Mouse (Mus musculus): ENCODE measurements around the gene Csmd2. TPM values are rescaled to one million over a fixed set of nuclear protein-coding genes. Genes with fewer than 3 reads are reported as not detected.

Csmd2 gene
- total RNA-seq, 1 experiment: 0.80 TPM

GRCm38 (mm10) chr4:128484679-128485078 lies 497.0 kb downstream of the Csmd2 start:
- in situ Hi-C loops (cut with MboI; ENCODE audit: low sequenced_read_pairs in 2 of 2, unreplicated experiment in 2 of 2): no loop called here
- Histone ChIP-seq H3K4me3 (ENCODE audit: insufficient read depth in 1 of 2, low read depth in 1 of 2, low read length in 2 of 2, poor library complexity in 1 of 2, severe bottlenecking in 1 of 2) (no peak overlapping the region), H3K9me3 (ENCODE audit: control insufficient read depth, insufficient read depth, low read depth, low read length) (no peaks in the 10 kb centered on the region), H3K4me1 (ENCODE audit: control insufficient read depth in 2 of 2, insufficient read depth in 2 of 2, low read length in 2 of 2, poor library complexity in 1 of 2) (no peaks in the 10 kb centered on the region), H3K9ac (ENCODE audit: insufficient read depth, low read depth, low read length, poor library complexity, severe bottlenecking) (no peak overlapping the region), H3K36me3 (ENCODE audit: control insufficient read depth, insufficient read depth, low read length, poor library complexity, severe bottlenecking) (no peaks in the 10 kb centered on the region), H3K27ac (ENCODE audit: insufficient read depth, low read depth, low read length, poor library complexity, severe bottlenecking) (no peak overlapping the region)
- no peak for DNase-seq (ENCODE audit: low read depth, low spot score)
- TF ChIP-seq ZNF384 (IDR thresholded peaks at IDR 0.05; ENCODE audit: low read depth, low read length): no peak
- TF ChIP-seq CHD2 (IDR thresholded peaks at IDR 0.05; ENCODE audit: low read depth, low read length): no peak
- TF ChIP-seq ZC3H11A (IDR thresholded peaks at IDR 0.05; ENCODE audit: borderline replicate concordance, low read depth, low read length): no peak
- TF ChIP-seq HCFC1 (IDR thresholded peaks at IDR 0.05; ENCODE audit: borderline replicate concordance, insufficient read depth, low read length): no peak
- TF ChIP-seq MAFK (IDR thresholded peaks at IDR 0.05; ENCODE audit: insufficient read depth, low read depth, low read length): no peak

- H3K4me3 ChIP-seq (ENCODE audit: insufficient read depth in 1 of 2, low read depth in 1 of 2, low read length in 2 of 2, poor library complexity in 1 of 2, severe bottlenecking in 1 of 2): no peak overlapping the region
- TF ChIP-seq ZC3H11A (IDR thresholded peaks at IDR 0.05; ENCODE audit: borderline replicate concordance, low read depth, low read length) (no peak), ZNF384 (IDR thresholded peaks at IDR 0.05; ENCODE audit: low read depth, low read length) (no peak), CHD2 (IDR thresholded peaks at IDR 0.05; ENCODE audit: low read depth, low read length) (no peak), HCFC1 (IDR thresholded peaks at IDR 0.05; ENCODE audit: borderline replicate concordance, insufficient read depth, low read length) (no peak), MAFK (IDR thresholded peaks at IDR 0.05; ENCODE audit: insufficient read depth, low read depth, low read length) (no peak)
- no peak overlapping the region for H3K9ac ChIP-seq (ENCODE audit: insufficient read depth, low read depth, low read length, poor library complexity, severe bottlenecking)
- in situ Hi-C loops (cut with MboI; ENCODE audit: low sequenced_read_pairs in 2 of 2, unreplicated experiment in 2 of 2): no loop called here
- no peak overlapping the region for H3K27ac ChIP-seq (ENCODE audit: insufficient read depth, low read depth, low read length, poor library complexity, severe bottlenecking)
- H3K9me3 ChIP-seq (ENCODE audit: control insufficient read depth, insufficient read depth, low read depth, low read length): no peaks in the 10 kb centered on the region
- no peaks in the 10 kb centered on the region for H3K36me3 ChIP-seq (ENCODE audit: control insufficient read depth, insufficient read depth, low read length, poor library complexity, severe bottlenecking)
- H3K4me1 ChIP-seq (ENCODE audit: control insufficient read depth in 2 of 2, insufficient read depth in 2 of 2, low read length in 2 of 2, poor library complexity in 1 of 2): no peaks in the 10 kb centered on the region
- no peak for DNase-seq (ENCODE audit: low read depth, low spot score)
Observed at GRCm38 (mm10) chr4:128489521-128490100, 502.0 kb downstream of the Csmd2 start.

DNA sequence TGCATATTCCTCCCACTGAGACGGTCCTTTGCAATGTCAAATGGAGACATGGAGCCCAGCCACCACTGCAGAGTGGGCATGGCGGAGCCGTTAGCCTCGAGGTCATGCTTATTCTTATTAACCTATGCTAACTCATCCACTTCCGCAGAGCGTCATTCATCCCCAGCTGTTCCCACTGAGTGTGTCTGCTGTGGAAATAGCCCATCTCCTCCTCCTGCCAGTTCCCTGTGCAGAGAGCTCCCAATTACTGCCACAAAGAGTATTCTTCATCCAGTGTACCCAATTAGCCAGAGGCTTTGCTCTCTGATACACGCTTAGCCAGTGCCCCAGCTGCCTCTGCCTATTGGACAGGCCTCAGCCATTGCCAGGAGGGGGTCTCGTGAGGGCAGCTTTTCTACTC lies 504.4 kb downstream of the Csmd2 start:
- no peak overlapping the region for H3K9ac ChIP-seq (ENCODE audit: insufficient read depth, low read depth, low read length, poor library complexity, severe bottlenecking)
- DNase-seq (ENCODE audit: low read depth, low spot score): no peak
- no peak overlapping the region for H3K4me3 ChIP-seq (ENCODE audit: insufficient read depth in 1 of 2, low read depth in 1 of 2, low read length in 2 of 2, poor library complexity in 1 of 2, severe bottlenecking in 1 of 2)
- TF ChIP-seq ZC3H11A (IDR thresholded peaks at IDR 0.05; ENCODE audit: borderline replicate concordance, low read depth, low read length) (no peak), MAFK (IDR thresholded peaks at IDR 0.05; ENCODE audit: insufficient read depth, low read depth, low read length) (no peak), HCFC1 (IDR thresholded peaks at IDR 0.05; ENCODE audit: borderline replicate concordance, insufficient read depth, low read length) (no peak), ZNF384 (IDR thresholded peaks at IDR 0.05; ENCODE audit: low read depth, low read length) (no peak), CHD2 (IDR thresholded peaks at IDR 0.05; ENCODE audit: low read depth, low read length) (no peak)
- in situ Hi-C loops (cut with MboI; ENCODE audit: low sequenced_read_pairs in 2 of 2, unreplicated experiment in 2 of 2): no loop called here
- H3K4me1 ChIP-seq (ENCODE audit: control insufficient read depth in 2 of 2, insufficient read depth in 2 of 2, low read length in 2 of 2, poor library complexity in 1 of 2): no peaks in the 10 kb centered on the region
- H3K9me3 ChIP-seq (ENCODE audit: control insufficient read depth, insufficient read depth, low read depth, low read length): no peaks in the 10 kb centered on the region
- H3K36me3 ChIP-seq (ENCODE audit: control insufficient read depth, insufficient read depth, low read length, poor library complexity, severe bottlenecking): no peaks in the 10 kb centered on the region
- H3K27ac ChIP-seq (ENCODE audit: insufficient read depth, low read depth, low read length, poor library complexity, severe bottlenecking): no peak overlapping the region

- DNase-seq (ENCODE audit: low read depth, low spot score): no peak
- no peak overlapping the region for H3K9ac ChIP-seq (ENCODE audit: insufficient read depth, low read depth, low read length, poor library complexity, severe bottlenecking)
Observed at GRCm38 (mm10) chr4:128499980-128500379, 512.3 kb downstream of the Csmd2 start.

More at GRCm38 (mm10) chr4:128499980-128500379, 512.3 kb downstream of the Csmd2 start:
- H3K4me1 ChIP-seq (ENCODE audit: control insufficient read depth in 2 of 2, insufficient read depth in 2 of 2, low read length in 2 of 2, poor library complexity in 1 of 2): no peaks in the 10 kb centered on the region
- no peaks in the 10 kb centered on the region for H3K9me3 ChIP-seq (ENCODE audit: control insufficient read depth, insufficient read depth, low read depth, low read length)
- no peak for TF ChIP-seq MAFK (IDR thresholded peaks at IDR 0.05; ENCODE audit: insufficient read depth, low read depth, low read length)
- TF ChIP-seq HCFC1 (IDR thresholded peaks at IDR 0.05; ENCODE audit: borderline replicate concordance, insufficient read depth, low read length): no peak
- TF ChIP-seq ZNF384 (IDR thresholded peaks at IDR 0.05; ENCODE audit: low read depth, low read length): no peak
- TF ChIP-seq ZC3H11A (IDR thresholded peaks at IDR 0.05; ENCODE audit: borderline replicate concordance, low read depth, low read length): no peak
- no peak for TF ChIP-seq CHD2 (IDR thresholded peaks at IDR 0.05; ENCODE audit: low read depth, low read length)
- no peak overlapping the region for H3K4me3 ChIP-seq (ENCODE audit: insufficient read depth in 1 of 2, low read depth in 1 of 2, low read length in 2 of 2, poor library complexity in 1 of 2, severe bottlenecking in 1 of 2)
- in situ Hi-C loops (cut with MboI; ENCODE audit: low sequenced_read_pairs in 2 of 2, unreplicated experiment in 2 of 2): no loop called here
- H3K27ac ChIP-seq (ENCODE audit: insufficient read depth, low read depth, low read length, poor library complexity, severe bottlenecking): no peak overlapping the region
- H3K36me3 ChIP-seq (ENCODE audit: control insufficient read depth, insufficient read depth, low read length, poor library complexity, severe bottlenecking): no peaks in the 10 kb centered on the region
